Mouse (Mus musculus) kidney, adult 2 months (tissue): ENCODE data around the gene Hmces.

Experiments
- CTCF ChIP-seq: fragments of 200-500 bp; conservative IDR thresholded peaks from 2 replicates; pipeline ENCODE4 v1.5.1; 2011; ENCODE audit warnings: low read depth, mild to moderate bottlenecking, control low read depth, low read length, moderate library complexity, mixed read lengths; ENCODE audit not compliant: insufficient read depth, insufficient read length
- POLR2A ChIP-seq: fragments of 200-500 bp; IDR thresholded peaks from one replicate; pipeline ENCODE4 v1.6.1; 2011; ENCODE audit warnings: low read depth, low read length, control low read depth

DNA sequence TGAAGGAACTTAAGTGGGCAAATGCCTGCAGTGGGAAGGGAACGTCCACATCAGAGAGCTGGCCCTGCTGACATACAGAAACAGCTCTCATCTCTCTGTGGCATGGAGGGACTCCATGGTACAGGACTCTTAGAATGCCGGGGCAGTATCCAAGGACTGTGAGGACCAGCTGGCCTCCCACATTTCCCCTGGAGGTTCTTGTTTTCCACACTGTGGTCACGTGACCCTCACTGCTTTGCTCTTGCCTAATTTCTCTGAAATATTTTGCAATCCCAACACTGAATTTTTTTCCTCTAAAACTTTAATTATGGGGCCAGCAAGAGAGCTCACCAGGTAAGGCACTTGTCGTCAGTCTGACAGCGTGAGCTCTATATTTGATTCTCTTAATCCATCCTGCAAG, 21.3 kb downstream of the Hmces start:
- TF ChIP-seq POLR2A (no peak), CTCF (no peak)
